Mouse (Mus musculus): Measurements from ENCODE around the gene Stxbp3.

DNA sequence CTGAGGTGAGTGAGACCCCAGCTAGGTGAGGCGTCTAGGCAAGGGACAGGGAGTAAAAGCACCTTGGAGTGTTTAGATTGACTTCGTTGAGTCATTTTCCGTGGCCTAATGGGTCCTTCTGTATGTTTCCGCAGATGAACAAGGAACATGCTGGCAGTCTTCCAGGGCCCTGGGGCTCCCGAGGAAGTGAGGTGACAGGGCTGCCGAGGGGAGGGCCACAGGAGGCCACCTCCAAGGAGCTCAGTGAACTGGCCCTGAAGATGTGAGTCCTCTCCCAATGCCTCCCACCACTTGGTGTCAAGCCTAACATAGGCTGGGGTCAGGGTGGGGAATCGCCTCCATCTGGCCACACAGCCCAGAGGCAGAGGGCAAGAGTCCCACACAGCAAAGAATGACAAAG lies 75.3 kb downstream of the Stxbp3 start:
- TF ChIP-seq CTCF (conservative IDR thresholded peaks at IDR 0.05; ENCODE audit: low read length) (no peak), NANOG (IDR thresholded peaks at IDR 0.05; ENCODE audit: borderline replicate concordance, low read length) (no peak), POU5F1 (IDR thresholded peaks at IDR 0.05; ENCODE audit: borderline replicate concordance, low read length) (no peak)
